Mouse (Mus musculus) bone marrow macrophage, adult 2 months (primary cell): ENCODE results near the gene Mtmr1. TPM values are rescaled to one million over a fixed set of nuclear protein-coding genes. Genes with fewer than 3 reads are reported as not detected.
A peak's percentile ranks its signal among the peaks of the same experiment; 100 is the strongest.
"Not testable (repeated sequence)": the region's sequence is repeated elsewhere in the genome, so short reads cannot be mapped to it uniquely, and the experiment has no call there.

Experiments
- H3K27ac ChIP-seq: 2 replicates; pipeline ENCODE4 v1.5.1; 2012; ENCODE audit warnings: low read depth, low read length; ENCODE audit not compliant: insufficient read depth
- H3K4me1 ChIP-seq: 2 replicates; pipeline ENCODE4 v1.6.1; 2012; ENCODE audit warnings: low read length; ENCODE audit not compliant: control insufficient read depth, insufficient read depth
- H3K4me3 ChIP-seq: 2 replicates; pipeline ENCODE4 v1.5.1; 2012; ENCODE audit warnings: mild to moderate bottlenecking, low read length, moderate library complexity; ENCODE audit not compliant: insufficient read depth
- CTCF ChIP-seq: IDR thresholded peaks from 2 replicates; pipeline ENCODE4 v1.5.1; 2012; ENCODE audit warnings: low read depth, mild to moderate bottlenecking, low read length, moderate library complexity
- POLR2A ChIP-seq: IDR thresholded peaks from 2 replicates; pipeline ENCODE4 v1.6.1; 2012; ENCODE audit warnings: mild to moderate bottlenecking, low read depth, low read length, borderline replicate concordance
- polyA plus RNA-seq: library from polyadenylated mRNA; stranded (reverse); fragments of >200 nt; gene quantifications from 2 replicates; pipeline ENCODE4 v1.2.4, GENCODE M21; 2012; ENCODE audit not compliant: missing spikeins, insufficient read depth, insufficient read length

Gene Mtmr1
- polyA plus RNA-seq: 14.6 and 23.0 TPM in 2 replicates

DNA sequence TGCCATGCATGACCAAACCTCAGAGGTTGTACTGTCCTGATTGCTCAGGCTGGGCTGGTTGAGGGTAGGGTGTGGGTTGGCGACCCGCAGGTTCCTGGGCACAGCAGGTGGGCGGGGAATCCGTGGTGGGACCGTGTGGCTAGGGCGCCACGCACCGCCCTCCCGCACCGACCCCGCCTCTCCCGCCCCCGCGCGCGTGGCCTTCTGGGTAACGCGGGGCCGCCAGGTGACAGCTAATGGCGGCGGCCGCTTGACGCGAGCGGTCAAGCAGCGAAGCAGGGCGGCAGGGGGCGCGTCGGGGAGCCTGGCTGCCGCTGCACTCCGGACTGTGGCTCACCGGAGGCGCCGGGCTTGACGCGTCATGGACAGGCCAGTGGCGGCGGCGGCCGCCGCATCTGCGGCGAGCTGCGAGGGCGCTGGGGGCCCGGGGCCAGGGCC lies at the start of gene Mtmr1:
Gene Mtmr1 (plus strand): TSS at position 207 of the 438 bp plus-strand sequence.
- Histone ChIP-seq H3K27ac (peak within 1 kb of the TSS; percentile 45), H3K4me1 (peaks cover 7% of the 10 kb centered on the region), H3K4me3 (peak within 1 kb of the TSS; percentile 61)
- TF ChIP-seq CTCF (no peak), POLR2A (no peak)

DNA sequence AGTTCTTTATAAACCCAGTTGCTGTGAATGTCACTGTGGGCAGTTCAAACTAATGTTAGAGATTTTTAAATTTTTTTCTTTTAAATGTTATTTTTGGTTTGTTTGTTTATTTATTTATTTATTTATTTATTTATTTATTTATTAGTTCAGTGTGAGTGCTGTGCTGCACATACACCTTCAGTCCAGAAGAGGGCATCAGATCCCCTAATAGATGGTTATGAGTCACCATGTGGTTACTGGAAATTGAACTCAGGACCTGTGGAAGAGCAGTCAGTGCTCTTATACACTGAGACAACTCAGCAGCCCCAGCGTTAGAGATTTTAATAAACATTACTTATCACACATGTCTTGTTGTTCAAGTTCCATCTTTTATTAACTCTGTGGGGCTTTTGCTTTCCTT lies 12.5 kb upstream of the Mtmr1 start:
- no peak overlapping the region for H3K4me3 ChIP-seq
- H3K27ac ChIP-seq: no peak overlapping the region
- TF ChIP-seq POLR2A (no peak), CTCF (no peak)
- H3K4me1 ChIP-seq: no peaks in the 10 kb centered on the region

DNA sequence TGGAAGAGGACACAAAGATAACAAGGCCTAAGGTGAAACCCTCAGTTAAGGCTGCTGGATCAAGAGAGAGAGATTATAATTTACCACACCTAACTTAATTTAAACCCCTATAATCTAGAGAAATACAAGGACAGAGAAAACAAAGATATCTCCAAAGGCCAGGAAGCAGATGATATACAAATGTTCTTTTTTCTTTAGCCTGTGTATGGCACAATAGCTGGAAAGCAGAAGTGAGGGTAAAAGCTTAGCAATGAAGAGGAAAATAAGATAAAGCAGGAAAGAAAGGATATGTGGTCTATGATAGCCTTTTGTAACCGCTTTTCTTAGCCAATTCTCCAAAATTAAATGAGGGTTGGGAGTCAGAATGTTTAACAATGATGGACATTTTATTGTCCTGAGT lies 9.2 kb upstream of the Mtmr1 start:
- Histone ChIP-seq H3K27ac (no peak overlapping the region), H3K4me1 (no peaks in the 10 kb centered on the region), H3K4me3 (no peak overlapping the region)
- no peak for TF ChIP-seq POLR2A
- TF ChIP-seq CTCF: no peak

DNA sequence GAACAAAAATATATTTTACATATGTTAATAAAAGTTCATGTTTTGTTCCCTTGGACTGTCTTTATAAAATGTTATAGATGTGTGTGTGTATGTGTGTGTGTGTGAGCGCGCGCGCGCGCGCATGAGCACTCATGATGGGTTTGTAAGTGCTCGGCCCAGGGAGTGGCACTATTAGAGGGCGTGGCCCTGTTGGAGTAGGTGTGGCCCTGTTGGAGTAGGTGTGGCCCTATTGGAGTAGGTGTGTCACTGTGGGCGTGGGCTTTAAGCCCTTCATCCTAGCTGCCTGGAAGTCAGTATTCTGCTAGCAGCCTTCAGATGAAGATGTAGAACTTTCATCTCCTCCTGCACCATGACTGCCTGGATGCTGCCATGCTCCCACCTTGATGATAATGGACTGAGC lies 2.8 kb upstream of the Mtmr1 start:
- H3K4me3 ChIP-seq, H3K4me1 ChIP-seq, H3K27ac ChIP-seq: not testable (repeated sequence)

DNA sequence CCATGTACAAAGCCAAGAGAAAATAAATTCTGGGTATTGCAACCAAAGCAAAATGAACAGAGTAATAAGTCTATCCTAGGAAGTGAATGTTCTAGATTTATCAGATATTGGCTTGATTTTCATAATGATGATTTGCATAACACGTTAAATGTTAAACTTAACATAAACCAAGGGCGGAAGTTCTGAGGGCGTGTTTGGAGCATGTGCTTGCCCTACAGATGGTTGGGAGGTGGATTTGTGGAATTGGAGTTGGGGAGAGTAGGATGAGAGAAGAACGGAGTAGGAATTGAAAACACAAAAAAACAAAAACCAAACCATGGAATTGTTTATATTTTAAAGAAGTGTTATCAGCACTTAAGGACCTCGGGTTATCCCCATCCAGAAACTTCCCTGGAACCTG lies 498 bp upstream of the Mtmr1 start:
- TF ChIP-seq POLR2A (no peak), CTCF (no peak)
- Histone ChIP-seq H3K27ac (no peak overlapping the region), H3K4me1 (peaks cover 7% of the 10 kb centered on the region), H3K4me3 (peak overlapping the region; percentile 61)

DNA sequence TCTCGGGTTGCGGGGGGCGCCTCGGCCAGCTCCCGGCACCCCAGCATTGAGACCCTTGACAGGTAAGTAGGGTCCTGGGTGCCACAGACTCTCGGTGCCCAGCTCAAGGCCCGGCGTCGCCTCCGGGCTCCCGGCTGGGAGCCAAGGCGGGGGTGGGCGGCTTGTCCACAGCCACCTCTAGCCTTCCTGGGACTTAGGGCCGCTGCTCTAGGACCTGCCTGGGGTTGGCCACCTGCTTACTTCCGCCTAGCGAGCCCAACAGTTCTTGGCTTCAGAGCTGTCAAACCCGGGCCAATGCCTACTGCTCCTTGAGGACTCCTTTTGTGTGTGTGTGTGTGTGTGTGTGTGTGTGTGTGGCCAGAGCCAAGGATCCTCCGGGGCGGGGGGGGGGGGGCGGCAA lies 451 bp downstream of the Mtmr1 start:
- TF ChIP-seq POLR2A: no peak
- peak overlapping the region; percentile 61 for H3K4me3 ChIP-seq
- peak overlapping the region; percentile 45 for H3K27ac ChIP-seq
- peaks cover 7% of the 10 kb centered on the region for H3K4me1 ChIP-seq

DNA sequence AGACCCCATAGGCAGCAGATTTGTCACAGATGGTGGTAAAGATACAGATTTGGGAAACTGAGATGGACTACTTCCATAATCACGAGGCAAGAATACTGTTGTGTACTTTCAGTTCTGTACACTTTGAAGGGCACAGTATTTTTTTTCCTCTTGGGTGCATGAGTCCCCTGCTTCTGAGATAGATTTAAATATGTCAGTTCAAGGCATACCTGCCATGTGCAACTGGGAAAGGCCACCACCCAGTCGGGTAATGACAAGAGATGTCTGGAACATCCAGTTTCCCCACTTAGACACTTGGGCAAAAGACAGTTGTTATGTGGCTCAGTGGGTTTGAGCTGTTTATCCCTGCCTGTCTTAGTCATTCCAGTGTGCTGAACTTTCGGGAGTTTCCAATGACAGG lies 950 bp downstream of the Mtmr1 start:
- no peak for TF ChIP-seq POLR2A
- TF ChIP-seq CTCF: no peak
- Histone ChIP-seq H3K27ac (no peak overlapping the region), H3K4me1 (peaks cover 7% of the 10 kb centered on the region), H3K4me3 (peak overlapping the region; percentile 61)

DNA sequence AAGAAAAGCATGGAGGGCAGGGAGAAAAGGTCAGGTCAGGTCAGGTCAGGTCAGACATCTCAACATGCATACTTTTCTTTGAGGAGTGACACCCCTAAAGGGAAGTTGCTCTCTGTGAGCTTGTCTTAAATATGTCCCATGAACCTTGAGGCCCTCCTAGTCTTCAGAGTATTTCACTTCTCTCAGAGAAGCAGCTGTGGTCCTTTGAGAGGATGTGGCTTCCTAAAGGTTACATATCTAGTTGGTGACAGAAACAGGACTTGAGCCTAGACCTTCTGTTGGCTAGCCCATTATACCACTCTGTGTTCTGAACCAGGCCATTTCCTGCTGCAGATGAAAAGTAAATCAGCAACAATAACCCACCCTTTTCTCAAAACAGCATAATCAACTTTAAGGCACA lies 2.4 kb downstream of the Mtmr1 start:
- TF ChIP-seq POLR2A (no peak), CTCF (no peak)
- Histone ChIP-seq H3K27ac (no peak overlapping the region), H3K4me3 (no peak overlapping the region), H3K4me1 (peaks cover 7% of the 10 kb centered on the region)

DNA sequence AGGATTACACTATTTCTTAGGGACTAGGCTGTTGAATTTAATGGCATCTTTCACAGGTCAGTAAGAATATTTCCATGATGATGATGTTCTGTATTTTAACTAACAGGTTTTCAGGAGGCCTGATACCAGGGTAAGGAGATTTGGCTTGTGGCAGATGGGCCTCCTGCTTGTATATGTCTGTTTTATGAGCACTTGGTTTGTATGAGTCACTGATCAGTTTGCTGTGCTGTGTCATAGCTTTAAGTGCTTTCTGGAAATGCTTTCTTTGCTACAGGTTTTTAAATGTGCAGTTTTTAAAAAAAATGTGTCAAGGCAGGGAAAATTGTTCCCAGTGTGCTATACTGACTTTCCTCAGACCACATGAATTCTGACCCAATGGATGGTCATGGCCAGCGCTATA lies 12.2 kb downstream of the Mtmr1 start:
- H3K4me3 ChIP-seq: no peak overlapping the region
- no peak overlapping the region for H3K27ac ChIP-seq
- 0 out of 2 replicates have a peak, but pooled peaks cover 3% of the 10 kb centered on the region for H3K4me1 ChIP-seq
- no peak for TF ChIP-seq POLR2A
- no peak for TF ChIP-seq CTCF

DNA sequence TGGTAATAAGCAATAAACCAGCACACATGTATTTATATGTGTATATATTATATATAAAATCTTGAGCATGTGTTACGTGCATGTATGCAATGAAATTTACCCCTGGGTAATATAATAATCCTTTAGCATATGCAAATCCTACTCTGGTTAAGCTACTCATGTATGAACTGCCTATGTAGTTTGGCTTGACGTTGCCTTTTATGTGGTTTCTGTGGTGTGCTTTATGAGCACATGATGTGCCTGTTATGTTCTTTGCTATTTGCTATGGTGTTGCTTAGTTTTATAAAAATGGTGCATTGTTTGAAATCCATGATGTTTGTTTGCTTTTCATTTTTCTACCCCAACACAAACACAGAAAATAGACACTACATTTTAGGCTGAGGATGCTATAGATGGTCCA lies 13.9 kb downstream of the Mtmr1 start:
- Histone ChIP-seq H3K4me1 (0 out of 2 replicates have a peak, but pooled peaks cover 3% of the 10 kb centered on the region), H3K4me3 (no peak overlapping the region)

DNA sequence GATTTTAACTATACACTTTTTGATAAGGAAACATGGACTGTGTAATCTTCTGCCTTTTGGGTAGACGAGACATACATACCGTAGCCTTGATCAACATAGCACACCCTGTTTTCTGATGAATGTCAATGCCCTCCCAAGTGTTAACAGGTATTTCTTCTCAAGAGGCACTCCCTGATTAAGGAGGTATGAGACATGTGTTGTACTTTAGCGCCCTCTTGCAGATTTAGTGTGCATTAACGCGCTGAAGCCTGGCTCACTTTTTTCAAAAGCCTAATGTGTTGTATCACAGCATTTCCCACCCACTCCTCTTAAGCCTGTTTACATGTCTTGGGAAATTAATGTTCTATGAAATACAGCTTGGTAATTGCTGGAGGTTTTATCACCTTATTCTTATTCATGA lies 17.0 kb downstream of the Mtmr1 start:
- H3K4me3 ChIP-seq: no peak overlapping the region
- no peak overlapping the region for H3K27ac ChIP-seq
- H3K4me1 ChIP-seq: no peaks in the 10 kb centered on the region
- TF ChIP-seq POLR2A (no peak), CTCF (no peak)

More for the DNA sequence above, 13.9 kb downstream of the Mtmr1 start:
- TF ChIP-seq CTCF (no peak), POLR2A (no peak)
- H3K27ac ChIP-seq: no peak overlapping the region
